Mouse (Mus musculus) mouse embryonic stem cell (cell line): ENCODE measurements around the gene Herpud1.
"Not testable (repeated sequence)": the region's sequence is repeated elsewhere in the genome, so short reads cannot be mapped to it uniquely, and the experiment has no call there.

ENCODE experiments used
- in situ Hi-C, 2 experiments: fragments of 300-500 bp; cut with MboI; formaldehyde crosslinking; loops; 1 replicate in 1 of 2; 3 replicates in 1 of 2; pipeline ENCODE4 v1.14.3; 2019 to 2020; ENCODE audit warnings: low sequenced_read_pairs in 2 of 2, low pct_unique_long_range_greater_than_20kb in 1 of 2, mixed read lengths in 1 of 2; ENCODE audit not compliant: unreplicated experiment in 1 of 2

Gene Herpud1

DNA sequence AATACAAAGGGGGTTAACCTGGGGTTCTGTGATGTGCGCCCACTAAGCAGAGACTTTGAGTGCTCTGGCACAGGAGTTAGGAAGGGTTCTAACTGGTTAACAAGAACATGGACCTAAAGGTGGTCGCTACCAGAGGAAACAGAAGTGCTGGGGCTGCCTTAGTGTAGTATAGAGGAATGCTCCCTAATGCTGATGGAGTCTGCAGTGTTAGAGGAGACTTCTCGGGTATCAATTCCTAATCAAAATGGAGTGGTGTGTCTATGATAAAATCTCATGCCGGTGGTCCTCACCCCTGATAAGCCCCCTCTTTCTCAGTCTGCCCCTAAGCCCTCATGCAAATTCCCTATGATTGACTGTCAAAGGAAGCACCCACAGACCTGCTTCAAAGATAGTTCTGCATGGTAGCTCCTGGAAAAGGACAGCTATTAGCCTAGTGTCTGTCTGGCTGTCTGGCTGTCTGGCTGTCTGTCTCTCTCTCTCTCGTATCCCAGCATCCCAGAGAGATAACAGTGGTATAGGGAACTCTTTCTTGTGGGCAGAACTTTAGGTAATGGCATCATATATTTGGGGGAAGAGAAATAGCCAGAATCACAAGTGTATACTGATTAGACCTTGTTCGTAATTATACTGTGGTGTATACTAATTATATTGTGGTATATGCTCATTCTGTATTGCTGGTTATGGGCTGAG is 9.8 kb downstream of the Herpud1 start:
- in situ Hi-C loops: no loop called here

DNA sequence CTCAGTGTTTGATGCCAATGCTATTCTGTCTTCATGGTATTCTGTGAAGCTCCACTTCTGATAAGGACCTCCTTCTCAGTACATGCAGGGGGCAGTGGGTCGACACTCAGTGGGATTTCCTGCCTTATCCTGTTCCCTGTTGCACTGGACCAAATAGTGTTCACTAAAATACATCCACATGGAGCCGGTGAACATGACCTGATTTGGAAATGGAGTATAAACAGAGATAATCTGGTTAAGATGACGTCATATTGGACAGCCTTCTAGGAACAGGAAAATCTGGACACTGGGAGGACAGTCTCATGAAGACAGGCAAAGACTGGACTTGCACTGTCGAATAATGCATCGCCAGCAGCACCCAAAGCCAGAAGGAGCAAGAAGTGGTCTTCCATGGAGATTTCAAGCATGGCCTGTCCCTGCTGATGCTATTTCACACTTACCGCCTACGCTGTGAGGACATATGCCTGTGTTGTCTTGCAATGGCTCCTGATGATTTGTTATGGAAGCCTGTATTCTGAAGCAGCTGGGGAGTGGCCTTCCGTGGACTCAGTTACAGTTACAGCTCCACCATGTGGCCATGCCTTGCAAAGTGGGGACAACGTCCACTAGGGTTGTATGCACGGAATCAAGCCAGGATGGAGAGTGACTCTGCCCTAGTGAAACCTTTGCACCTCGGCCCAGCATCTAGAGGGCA is 10.9 kb downstream of the Herpud1 start:
- in situ Hi-C loops: no loop called here

DNA sequence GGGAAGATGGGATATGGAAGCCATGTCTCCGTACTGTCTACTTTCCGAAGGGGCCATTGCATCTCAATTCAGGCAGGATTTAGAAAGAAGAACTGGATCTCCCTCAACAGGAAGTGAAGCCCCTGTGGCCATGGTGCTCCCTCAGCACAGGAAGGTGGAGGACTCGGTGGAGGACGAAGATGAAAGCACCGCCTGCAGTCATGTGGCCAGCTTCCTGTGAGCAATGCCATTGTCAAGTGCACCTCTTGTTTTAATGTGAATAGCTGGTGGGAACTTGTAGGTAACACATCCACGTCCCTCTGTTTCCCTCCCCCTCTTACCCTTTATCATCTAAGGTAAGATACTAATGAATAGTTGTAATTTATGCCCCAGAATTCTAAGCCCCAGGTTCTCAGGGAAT is 12.3 kb downstream of the Herpud1 start:
- in situ Hi-C loops: no loop called here

DNA sequence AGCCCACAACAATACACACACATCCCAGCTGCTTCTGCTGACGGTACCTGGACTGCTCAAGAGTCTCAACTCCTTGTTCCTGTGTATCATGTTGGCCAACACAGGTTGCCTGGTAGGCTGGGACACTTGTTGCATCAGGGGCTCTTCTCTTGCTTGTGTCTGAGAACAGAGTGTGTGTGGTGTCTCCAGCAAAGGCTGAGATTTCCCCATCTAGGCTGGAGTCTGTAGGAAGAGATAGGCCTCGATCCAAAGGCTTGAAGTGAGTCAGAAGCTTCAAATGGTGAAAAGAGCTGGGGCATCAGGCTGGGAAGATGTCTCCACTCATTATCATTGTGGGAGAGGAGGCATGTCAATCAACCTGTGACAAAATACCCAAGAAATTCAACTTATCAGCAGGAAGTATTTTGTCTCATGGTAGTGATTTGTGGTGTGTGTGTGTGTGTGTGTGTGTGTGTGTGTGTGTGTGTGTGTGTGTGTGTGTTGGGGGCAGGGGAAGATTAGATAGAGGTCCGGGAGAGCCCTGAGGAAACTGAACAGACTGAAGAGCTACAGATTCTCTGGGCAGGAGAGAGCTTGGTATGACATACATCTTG is 13.2 kb downstream of the Herpud1 start:
- in situ Hi-C loops: no loop called here

DNA sequence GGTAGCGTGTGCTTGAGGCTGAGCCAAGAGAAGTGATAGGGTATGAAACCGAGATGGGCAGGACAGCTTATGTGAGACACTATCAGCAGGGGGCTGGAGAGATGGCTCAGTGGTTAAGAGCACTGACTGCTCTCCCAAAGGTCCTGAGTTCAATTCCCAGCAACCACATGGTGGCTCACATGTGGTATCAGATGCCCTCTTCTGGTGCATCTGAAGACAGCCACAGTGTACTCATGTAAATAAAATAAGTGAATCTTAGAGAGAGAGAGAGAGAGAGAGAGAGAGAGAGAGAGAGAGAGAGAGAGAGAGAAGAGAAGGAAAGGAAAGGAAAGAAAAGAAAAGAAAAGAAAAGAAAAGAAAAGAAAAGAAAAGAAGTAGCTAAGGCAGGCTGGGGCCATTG is 13.7 kb downstream of the Herpud1 start:
- in situ Hi-C loops: not testable (repeated sequence)

DNA sequence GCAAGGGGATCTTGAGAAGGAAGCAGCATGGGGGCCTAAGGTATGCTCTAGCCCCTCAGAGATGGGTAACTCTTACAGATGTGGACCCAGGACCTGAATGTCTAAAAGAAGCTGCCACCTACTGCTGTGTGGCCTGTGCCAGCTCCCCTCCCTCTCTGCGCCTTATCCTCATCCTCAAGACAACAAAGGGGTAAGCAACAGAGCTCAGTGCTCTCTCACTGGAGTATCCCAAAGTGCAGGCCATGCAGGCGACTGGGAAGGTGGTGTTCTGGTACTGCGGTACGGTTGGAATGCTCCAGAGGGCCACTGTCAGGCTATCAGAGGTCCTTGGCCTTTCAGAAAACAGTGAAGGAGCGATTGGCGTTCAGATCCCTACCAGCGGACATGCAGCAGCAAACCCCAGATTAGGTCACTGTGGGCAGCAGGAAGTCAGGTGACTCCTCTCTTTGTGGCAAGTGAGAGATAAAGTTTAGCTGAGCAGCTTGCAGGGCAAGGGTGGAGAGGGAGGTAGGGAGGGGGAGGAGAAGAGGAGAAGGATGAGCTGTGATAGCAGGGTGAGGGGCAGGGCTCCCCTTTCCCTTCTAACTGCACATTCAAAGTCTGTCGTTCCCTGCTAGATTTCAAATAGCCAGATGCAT is 22.3 kb downstream of the Herpud1 start:
- in situ Hi-C loops: no loop called here

DNA sequence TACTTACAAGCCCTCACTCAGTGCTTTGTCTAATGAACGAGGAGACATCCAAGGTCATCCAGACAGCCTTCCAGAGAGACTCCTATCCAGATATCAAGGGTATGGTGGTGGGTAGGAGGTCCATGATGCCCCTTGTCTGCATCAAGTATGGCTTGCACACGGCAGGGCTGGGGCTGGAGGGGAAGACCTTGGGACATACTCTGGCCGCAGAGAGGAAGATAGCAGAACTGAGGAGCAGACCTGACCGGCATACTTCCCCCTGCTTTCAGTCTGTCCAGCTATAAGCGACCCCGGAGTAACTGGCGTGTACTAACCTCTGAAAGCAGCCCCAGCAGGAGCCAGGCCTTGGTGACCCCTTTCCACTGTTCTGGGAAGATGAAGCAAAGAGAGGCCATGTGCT is 23.3 kb downstream of the Herpud1 start:
- in situ Hi-C loops: no loop called here

DNA sequence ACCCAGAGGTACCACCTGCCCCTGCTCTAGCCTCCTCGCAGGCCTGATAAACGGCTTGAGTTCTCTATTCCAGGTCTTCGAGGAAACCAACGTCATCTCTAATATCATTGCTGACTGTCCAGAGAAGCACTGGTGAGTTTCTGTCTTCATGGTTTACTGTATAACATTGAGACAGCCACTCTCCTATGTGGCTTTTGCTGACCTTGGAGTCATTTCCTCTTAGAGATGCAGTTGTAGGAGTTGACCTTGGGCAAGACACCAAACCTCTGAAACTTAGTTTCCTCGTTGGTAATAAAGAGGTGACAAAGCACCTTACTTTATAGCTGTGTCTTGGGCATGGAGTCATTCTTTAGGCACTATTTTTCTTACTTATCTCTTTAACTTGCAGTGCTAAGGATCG is 26.3 kb downstream of the Herpud1 start:
- in situ Hi-C loops: no loop called here

DNA sequence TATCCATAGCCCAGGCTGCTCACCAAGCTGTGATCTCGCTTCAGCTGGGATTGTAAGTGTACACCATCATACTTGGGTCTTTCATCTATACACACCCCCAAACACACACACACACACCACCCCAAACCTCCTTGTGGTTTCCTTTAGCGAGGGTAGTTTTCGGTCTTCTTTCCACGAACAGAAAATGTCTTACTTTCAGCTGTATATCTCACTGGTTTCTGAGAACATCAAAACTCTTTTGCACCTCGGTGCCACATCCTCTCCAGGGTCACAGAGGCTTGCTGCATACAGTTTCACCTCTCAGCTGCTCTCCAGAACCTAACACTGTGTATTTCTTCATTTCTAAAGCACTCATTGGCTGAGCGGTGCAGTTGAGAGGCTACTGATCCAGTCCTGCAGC is 27.3 kb downstream of the Herpud1 start:
- in situ Hi-C loops: no loop called here

DNA sequence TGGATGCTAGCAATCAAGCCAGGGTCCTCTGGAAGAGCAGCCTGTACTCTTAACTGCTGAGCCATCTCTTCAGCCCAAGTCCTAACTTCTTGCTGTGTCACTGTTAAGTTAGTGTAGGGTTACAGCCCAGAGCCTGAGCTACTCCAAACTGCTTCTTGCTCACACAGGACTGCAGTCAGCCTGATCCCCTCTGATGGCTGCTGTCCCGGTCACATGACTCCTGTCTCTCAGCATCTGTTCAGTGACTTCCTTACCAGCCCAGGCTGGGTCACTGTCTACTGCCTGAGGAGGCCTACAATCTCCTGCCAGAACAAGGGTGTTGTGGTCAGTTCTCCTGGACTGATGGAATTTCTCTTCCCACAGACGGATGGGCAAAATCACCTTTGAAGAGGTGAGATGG is 29.0 kb downstream of the Herpud1 start:
- in situ Hi-C loops: no loop called here

DNA sequence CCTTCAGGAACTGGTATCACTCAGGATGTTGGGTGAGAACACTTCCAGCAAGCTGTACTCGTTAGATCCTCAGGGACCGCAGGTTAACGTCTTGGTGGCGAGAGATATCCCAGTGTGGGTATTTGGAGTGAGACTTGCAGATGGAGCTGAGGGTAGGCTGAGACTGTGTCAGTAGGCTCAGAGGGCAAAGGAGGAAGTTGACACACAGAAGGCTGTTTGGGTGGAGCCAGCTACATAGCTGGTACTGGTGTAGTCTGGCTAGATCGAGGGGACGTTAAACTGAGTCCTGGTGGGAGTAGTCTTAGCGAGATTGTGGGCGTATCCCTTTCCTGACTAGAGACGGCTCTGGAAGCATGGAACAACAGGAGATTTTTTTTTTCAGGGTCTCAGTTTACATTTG is 31.8 kb downstream of the Herpud1 start:
- in situ Hi-C loops: no loop called here

DNA sequence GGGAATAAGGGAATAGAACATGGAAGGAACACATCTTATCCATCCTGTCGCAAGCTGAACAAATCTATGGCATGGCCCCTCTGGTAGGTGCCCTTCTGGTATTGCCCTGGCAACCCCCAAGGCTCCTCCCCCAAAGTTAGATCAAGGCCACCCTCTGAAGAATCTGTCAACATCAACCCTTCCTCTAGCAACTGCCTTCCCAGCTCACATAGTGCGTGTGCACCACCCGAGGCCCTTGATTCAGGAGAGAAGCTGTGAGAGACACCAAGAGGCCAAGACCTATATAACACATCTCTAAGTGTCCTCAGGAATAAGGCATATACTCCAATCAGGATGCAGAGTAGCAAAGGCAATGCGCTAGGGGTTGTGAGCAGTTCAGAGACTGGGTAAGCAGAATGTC is 36.0 kb downstream of the Herpud1 start:
- in situ Hi-C loops: no loop called here

DNA sequence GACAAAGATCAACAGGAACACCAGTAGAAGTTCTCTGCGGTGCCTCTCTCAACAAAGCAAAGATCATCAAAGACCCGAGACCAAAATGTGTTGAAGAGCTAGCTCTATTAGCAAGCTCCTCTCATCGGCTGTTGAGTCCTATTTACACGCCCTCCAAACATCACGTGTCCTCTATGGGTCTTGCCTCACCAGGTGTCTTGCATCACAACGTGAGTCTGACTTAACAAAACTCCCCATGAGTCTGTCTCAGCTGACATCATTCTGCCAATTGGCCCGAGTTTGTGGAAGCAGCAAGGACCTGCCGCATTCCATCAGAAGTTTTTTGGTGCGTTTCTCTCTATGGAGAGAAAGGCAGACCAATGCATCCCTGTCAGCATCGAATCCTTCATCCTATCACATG is 41.7 kb downstream of the Herpud1 start:
- in situ Hi-C loops: no loop called here

DNA sequence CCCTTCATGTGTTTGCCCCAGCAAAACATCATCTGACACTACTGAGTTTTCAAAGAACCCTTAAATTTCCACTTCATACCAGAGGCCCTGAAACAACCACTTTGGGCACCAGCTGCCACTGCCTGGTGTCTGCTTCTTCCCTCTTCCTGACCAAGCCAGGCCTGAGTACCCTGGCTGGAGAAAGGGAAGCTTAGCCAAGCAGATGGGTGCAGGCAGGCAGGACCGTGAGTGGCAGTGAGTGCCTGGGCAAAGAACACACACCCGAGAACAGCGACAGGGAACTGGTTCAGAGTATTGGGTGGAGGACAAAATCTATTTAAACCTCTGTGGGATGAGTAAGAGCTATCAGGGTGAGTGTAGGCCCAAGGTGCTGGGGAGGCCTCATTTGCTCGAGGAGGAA is 42.2 kb downstream of the Herpud1 start:
- in situ Hi-C loops: no loop called here

DNA sequence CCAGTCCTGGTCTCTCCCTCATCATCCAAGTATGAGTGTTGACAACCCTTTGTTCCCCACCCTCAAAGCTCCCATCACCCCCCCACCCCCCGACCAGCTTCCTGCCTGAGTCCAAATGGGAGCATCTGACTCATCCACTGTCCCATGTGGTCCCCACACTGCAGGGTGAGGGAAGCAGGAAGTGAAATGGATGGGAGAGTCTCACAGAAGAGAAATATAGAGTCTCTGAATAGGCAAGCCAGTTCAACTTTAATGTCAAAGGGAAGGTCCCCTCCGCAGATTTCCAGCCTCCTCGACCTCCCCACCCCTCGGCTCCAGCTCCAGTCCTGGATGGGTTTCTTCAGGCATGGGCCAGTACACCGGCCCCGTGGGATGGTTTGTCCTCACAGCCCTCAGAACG is 43.1 kb downstream of the Herpud1 start:
- in situ Hi-C loops: no loop called here

DNA sequence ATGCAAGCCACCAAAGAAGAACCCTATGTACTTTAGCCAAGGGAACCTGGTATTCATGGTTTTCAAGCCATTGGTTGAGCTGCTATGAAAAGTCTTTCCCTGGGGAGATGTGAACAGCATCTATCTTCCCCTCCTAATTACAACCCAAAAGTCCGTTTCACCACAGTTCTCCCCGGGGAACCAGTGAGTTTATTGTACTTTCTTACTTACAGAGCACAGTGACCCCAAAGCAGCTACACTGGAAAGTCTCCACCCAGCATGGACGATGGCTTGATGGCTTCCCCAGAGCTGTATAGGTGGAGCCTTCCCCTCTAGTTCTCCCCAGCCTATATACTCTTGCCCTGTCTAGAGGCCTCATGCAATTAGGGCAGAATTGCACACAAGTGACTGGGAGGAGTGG is 46.0 kb downstream of the Herpud1 start:
- in situ Hi-C loops: no loop called here

DNA sequence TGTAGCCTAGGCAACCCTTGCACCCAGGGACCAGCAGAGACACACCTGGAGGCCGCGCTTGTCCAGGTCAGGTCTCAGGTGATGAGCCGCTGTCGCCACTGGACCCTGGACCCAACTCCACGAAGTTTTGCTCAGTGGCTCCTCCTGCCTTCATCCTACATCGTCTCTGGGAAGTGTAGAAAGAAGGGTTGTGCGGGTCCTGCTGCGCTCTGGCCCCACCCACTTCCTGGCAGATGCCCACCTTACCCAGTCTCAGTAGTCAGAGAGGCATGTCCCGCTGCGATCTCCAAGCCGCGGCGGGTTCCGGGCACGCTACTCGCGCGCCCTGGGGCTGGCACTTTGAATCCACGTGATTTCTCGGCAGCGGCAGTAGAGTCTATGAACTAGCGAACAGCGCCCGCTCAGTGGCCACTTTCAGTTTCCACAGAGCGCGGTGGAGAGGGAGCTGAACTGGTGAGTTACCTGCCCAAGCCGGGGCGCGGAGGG is 47.8 kb downstream of the Herpud1 start, which contains the start of gene Nlrc5:
Gene Nlrc5, plus strand, starts transcription at position 376 of the 486 bp plus-strand sequence.
- in situ Hi-C loops: no loop called here

DNA sequence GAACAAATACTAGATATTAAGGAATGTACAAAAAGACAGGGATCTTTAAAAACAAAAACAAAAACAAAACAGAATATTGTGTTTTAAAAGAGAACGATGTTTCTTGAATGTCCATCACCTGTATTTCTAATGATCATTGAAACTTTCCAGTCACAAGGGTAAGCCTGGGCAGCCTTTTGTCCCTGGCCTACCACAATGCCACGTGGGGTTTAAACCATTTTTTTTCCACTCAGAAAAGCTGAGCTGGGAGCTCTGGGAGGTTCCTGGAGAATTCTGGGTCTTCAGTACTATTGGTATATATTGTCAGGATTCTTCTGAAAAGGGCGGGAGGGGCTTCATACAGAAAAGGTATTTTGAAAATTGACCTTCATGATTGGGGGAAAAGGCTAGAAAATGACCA is 48.7 kb downstream of the Herpud1 start:
- in situ Hi-C loops: no loop called here

DNA sequence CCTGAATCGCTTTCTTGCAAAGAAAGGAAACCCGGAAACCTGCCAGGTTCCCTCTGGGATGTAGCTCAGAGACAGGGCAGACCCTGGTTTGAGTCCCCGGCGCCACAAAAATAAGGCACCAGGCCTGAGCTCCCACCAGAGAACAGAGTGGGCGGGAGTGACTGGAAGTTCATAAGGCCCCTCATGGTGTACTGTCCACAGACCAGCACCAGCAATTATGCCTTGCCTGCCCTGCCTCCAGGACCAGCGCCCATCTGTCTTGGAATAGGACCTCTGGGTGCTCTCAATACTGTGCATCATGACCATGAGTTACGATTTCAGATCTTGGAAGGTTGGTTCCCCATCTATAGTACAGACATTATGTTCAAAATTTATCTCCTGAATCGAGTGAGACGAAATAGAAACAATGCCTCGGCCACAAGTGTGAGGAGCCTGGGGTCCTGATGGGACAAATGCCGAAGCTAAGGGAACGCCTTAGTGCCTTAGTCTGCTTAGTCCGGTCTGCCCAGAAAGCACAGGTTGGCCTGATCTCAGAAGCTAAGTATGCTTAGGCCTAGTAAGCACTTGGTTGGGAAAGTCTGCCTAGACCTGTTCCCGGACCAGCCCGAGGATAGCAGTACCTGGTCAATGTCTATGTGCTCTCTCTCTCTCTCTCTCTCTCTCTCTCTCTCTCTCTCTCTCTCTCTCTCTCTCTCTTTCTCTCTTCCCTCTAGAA is 49.3 kb downstream of the Herpud1 start:
- in situ Hi-C loops: no loop called here
